Mouse (Mus musculus): ENCODE results near the gene Gpx4.

Gene Gpx4

GRCm38 (mm10) chr10:80105926-80106325 is 59.0 kb downstream of the Gpx4 start:
- DNase-seq (ENCODE audit: low spot score) = no peak

All from ovary, adult 18-20 months (tissue).